9 mouse cellular contexts compared by ENCODE assay signal in genomic region chr7:102695358-102696125, GRCm38 (mm10). TPM values are rescaled to one million over a fixed set of nuclear protein-coding genes. Genes with fewer than 3 reads are reported as not detected.
A peak's percentile ranks its signal among the peaks of the same experiment; 100 is the strongest.
DNase-seq lines count a peak whose midpoint lies in the region; ATAC-seq and TF ChIP-seq lines count a peak whose summit lies in the region.
"Had no signal": no experiment of that assay in that cellular context is flagged by ENCODE, and none has a peak within 500 bp of the region (broad histone marks: within the 10 kb centered on the region; RNA-seq: fewer than 3 reads in every experiment).

Gene Olfr557, plus strand, starts transcription at chr7:102695910.

- peak; percentile 89 for TF ChIP-seq CTCF in left cerebral cortex, adult 2 months (IDR thresholded peaks at IDR 0.05)

- no peak within 1 kb of the TSS for H3K9ac ChIP-seq in limb, embryonic 14.5 days (ENCODE audit: low read depth, low read length, severe bottlenecking)

- peak; percentile 5 for DNase-seq in cerebellum, adult 8-10 months
- no peak for DNase-seq in cerebellum, adult 9-10 months
- peak; percentile 17 to 24 for DNase-seq in left cerebral cortex, adult 2 months (ENCODE audit: extremely low spot score in 1 of 2, low spot score in 2 of 2)
- DNase-seq in left cerebral cortex, postnatal 36 days (ENCODE audit: low spot score in 2 of 2) = no peak
- peak; percentile 62 for DNase-seq in MN1 (ENCODE audit: low spot score)
- peak; percentile 37 for DNase-seq in embryo, embryonic 9.5 days (ENCODE audit: extremely low spot score)
- DNase-seq in limb, embryonic 14.5 days (ENCODE audit: low spot score) = peak; percentile 16
- peak; percentile 71 for DNase-seq in splenic B cell, adult 2 months (ENCODE audit: low read depth, low spot score)

- no peak for TF ChIP-seq POLR2A in limb, embryonic 14.5 days (IDR thresholded peaks at IDR 0.05; ENCODE audit: borderline replicate concordance, extremely low read depth, insufficient read depth, insufficient read length)

- no peak within 1 kb of the TSS for H3K27ac ChIP-seq in left cerebral cortex, adult 2 months
- no peak within 1 kb of the TSS for H3K27ac ChIP-seq in limb, embryonic 14.5 days (replicated peaks; ENCODE audit: low read depth, low read length)

- no peaks in the 10 kb centered on the region for H3K4me1 ChIP-seq in limb, embryonic 14.5 days (ENCODE audit: control insufficient read depth, insufficient read depth, low read length)

- WGBS in limb, embryonic 14.5 days = 77% methylated on average over 5 of the region's 5 CpGs

- no peak for ATAC-seq in limb, embryonic 14.5 days (ENCODE audit: low FRiP score, low read depth)

- intact Hi-C loops in left cerebral cortex, adult 2 months (cut with DNase I) = loop anchor here (1.0 to 10.0 kb wide), 3 partner anchors 183 to 1109 kb away; no protein-coding TSS in a partner anchor
- intact Hi-C loops in left cerebral cortex, postnatal 36 days (cut with DNase I) = loop anchor here (2.0 to 10.0 kb wide), 2 partner anchors 181 to 223 kb away; no protein-coding TSS in a partner anchor

- H3K4me2 ChIP-seq in limb, embryonic 14.5 days (replicated peaks; ENCODE audit: low read depth, low read length, severe bottlenecking) = no peak within 1 kb of the TSS

- H3K27me3 ChIP-seq in limb, embryonic 14.5 days (ENCODE audit: control insufficient read depth, insufficient read depth, low read length) = no peaks in the 10 kb centered on the region
- H3K27me3 ChIP-seq in splenic B cell, adult 2 months (ENCODE audit: control insufficient read depth, insufficient read depth, low read length, poor library complexity, severe bottlenecking) = no peaks in the 10 kb centered on the region

- H3K9me3 ChIP-seq in limb, embryonic 14.5 days (ENCODE audit: control insufficient read depth, low read length) = no peaks in the 10 kb centered on the region

- no peaks in the 10 kb centered on the region for H3K36me3 ChIP-seq in limb, embryonic 14.5 days (ENCODE audit: control insufficient read depth, insufficient read depth, low read length)
- H3K36me3 ChIP-seq in splenic B cell, adult 2 months (ENCODE audit: control insufficient read depth, insufficient read depth, low read length, poor library complexity, severe bottlenecking) = no peaks in the 10 kb centered on the region

- no peak within 1 kb of the TSS for H3K4me3 ChIP-seq in left cerebral cortex, adult 2 months
- no peak within 1 kb of the TSS for H3K4me3 ChIP-seq in limb, embryonic 14.5 days (replicated peaks; ENCODE audit: low read length)

RNA-seq across cellular contexts. Expression of gene Olfr557, which starts in this region (rescaled TPM):
- total RNA-seq in left cerebral cortex, adult 2 months (2021) = under 1 TPM in 1 of 2 experiments, not detected in 1; 0.21 TPM
- under 1 TPM in 1 of 2 experiments, not detected in 1; 0.25 TPM for total RNA-seq in left cerebral cortex, postnatal 36 days (2021)
- polyA plus RNA-seq in limb, embryonic 14.5 days (2012; rRNA removed) = not detected in 2 replicates
- not detected in 2 replicates for polyA plus RNA-seq in limb, embryonic 14.5 days (2014; fragmentation: Nextera tagmentation; extraction: Ambion mirVana)
- polyA plus RNA-seq: large intestine, adult 2 months had no signal

Comparison
In these comparisons a context has a peak if more than half of its experiments do, and no peak if none do; other contexts are left out.
1. DNase-seq: peak in cerebellum, adult 8-10 months (single experiment), MN1 (single experiment), embryo, embryonic 9.5 days (single experiment) and splenic B cell, adult 2 months (single experiment); none in cerebellum, adult 9-10 months (single experiment) and left cerebral cortex, postnatal 36 days (0 of 2).
2. Peak in DNase-seq in left cerebral cortex, adult 2 months; RNA of the gene not detected or under 1 TPM.
3. Peak in DNase-seq in limb, embryonic 14.5 days; RNA of the gene not detected or under 1 TPM.